Mouse (Mus musculus) neural tube, embryonic 12.5 days (tissue): Measurements from ENCODE around the gene Ndst4. TPM values are rescaled to one million over a fixed set of nuclear protein-coding genes. Genes with fewer than 3 reads are reported as not detected.

ENCODE experiments used
- ATAC-seq: fragments of 200-750 bp; cut with Nextera tagmentation; 2 replicates; pipeline ENCODE4 v1.8.0; 2017; ENCODE audit warnings: low read depth, mild to moderate bottlenecking, moderate TSS enrichment, moderate library complexity; ENCODE audit not compliant: low FRiP score
- H3K27ac ChIP-seq: fragments of 300-500 bp; sonication (generic); 2 replicates; pipeline ENCODE4 v1.5.1; 2016
- H3K27me3 ChIP-seq: fragments of 300-500 bp; sonication (generic); replicated peaks from 2 replicates; pipeline ENCODE4 v1.6.1; 2016; ENCODE audit warnings: mild to moderate bottlenecking
- H3K36me3 ChIP-seq: fragments of 300-500 bp; sonication (generic); 2 replicates; pipeline ENCODE4 v1.6.1; 2016; ENCODE audit warnings: mild to moderate bottlenecking
- H3K4me1 ChIP-seq: fragments of 300-500 bp; sonication (generic); 2 replicates; pipeline ENCODE4 v1.6.1; 2016
- H3K4me2 ChIP-seq: fragments of 300-500 bp; sonication (generic); replicated peaks from 2 replicates; pipeline ENCODE4 v1.6.1; 2016; ENCODE audit warnings: mild to moderate bottlenecking
- H3K4me3 ChIP-seq: fragments of 300-500 bp; sonication (generic); 2 replicates; pipeline ENCODE4 v1.5.1; 2016
- H3K9ac ChIP-seq: fragments of 300-500 bp; sonication (generic); 2 replicates; pipeline ENCODE4 v1.6.1; 2016; ENCODE audit warnings: mild to moderate bottlenecking
- H3K9me3 ChIP-seq: fragments of 300-500 bp; sonication (generic); 2 replicates; pipeline ENCODE4 v1.6.1; 2016; ENCODE audit warnings: mild to moderate bottlenecking
- WGBS: fragments of 180-500 bp; shearing (Covaris S2); methylation state at CpG from one replicate; pipeline ENCODE4 v1.1.7; 2016; 5-methylcytosine and 5-hydroxymethylcytosine counted together
- polyA plus RNA-seq: library from polyadenylated mRNA; unstranded; fragments of >200 nt; fragmentation: Nextera tagmentation; extraction: Ambion mirVana; gene quantifications from 2 replicates; pipeline ENCODE4 v1.2.1, GENCODE M21; 2016

The Ndst4 gene
- polyA plus RNA-seq, 1 experiment from 2014 or later, result 2.7 TPM

- Histone ChIP-seq H3K36me3 (no peaks in the 10 kb centered on the region), H3K9ac (no peak overlapping the region), H3K4me2 (no peak overlapping the region), H3K27ac (no peak overlapping the region), H3K4me3 (no peak overlapping the region), H3K4me1 (no peaks in the 10 kb centered on the region), H3K27me3 (no peaks in the 10 kb centered on the region), H3K9me3 (no peaks in the 10 kb centered on the region)
- WGBS, result 66% methylated on average over 2 of the region's 2 CpGs
- no peak for ATAC-seq
Measured at GRCm38 (mm10) chr3:125660884-125661532, 257.1 kb downstream of the Ndst4 start.

DNA sequence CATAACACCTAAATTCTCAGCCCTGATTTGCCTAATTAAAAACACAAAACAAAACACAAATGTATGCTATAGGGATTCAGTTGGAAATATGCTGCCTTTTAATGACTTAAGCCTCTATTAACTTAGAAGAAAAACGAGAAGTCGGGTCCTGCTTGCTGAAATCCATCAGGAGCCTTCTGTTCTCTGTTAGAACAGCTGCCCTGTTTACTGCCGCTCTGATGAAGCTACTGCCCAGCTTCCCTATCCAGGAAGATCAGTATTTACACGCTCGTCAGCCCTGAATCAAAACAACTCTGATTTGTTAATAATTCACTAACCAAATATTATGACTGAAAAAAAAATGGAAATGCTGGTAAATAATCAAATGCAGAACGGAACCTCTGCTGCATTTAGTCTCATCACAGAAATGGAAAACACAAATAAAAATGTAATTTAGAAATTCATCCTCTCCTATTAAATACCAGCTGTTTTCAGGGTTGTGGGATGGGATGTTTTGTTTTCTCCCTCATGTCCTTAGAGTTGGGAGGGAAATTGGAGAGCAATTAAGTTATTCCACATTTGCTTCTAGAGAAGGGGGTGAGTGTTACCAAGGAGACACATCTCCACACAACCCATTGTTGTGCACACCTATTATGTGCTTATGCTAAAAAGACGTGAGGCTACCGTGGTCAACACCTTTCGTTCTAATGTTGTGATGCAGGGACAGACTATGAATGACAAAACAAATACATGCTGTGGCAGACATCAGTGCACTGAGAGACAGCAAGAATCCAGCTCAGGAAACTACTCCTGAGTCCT lies 270.3 kb downstream of the Ndst4 start:
- no peaks in the 10 kb centered on the region for H3K27me3 ChIP-seq
- H3K36me3 ChIP-seq, result no peaks in the 10 kb centered on the region
- WGBS, result 53% methylated on average over 9 of the region's 9 CpGs
- no peak overlapping the region for H3K9ac ChIP-seq
- no peak overlapping the region for H3K4me2 ChIP-seq
- H3K4me1 ChIP-seq, result 0 out of 2 replicates have a peak, but pooled peaks cover 3% of the 10 kb centered on the region
- no peak overlapping the region for H3K27ac ChIP-seq
- no peaks in the 10 kb centered on the region for H3K9me3 ChIP-seq
- ATAC-seq, result no peak; the same call in 1 of the 2 replicates
- no peak overlapping the region for H3K4me3 ChIP-seq

DNA sequence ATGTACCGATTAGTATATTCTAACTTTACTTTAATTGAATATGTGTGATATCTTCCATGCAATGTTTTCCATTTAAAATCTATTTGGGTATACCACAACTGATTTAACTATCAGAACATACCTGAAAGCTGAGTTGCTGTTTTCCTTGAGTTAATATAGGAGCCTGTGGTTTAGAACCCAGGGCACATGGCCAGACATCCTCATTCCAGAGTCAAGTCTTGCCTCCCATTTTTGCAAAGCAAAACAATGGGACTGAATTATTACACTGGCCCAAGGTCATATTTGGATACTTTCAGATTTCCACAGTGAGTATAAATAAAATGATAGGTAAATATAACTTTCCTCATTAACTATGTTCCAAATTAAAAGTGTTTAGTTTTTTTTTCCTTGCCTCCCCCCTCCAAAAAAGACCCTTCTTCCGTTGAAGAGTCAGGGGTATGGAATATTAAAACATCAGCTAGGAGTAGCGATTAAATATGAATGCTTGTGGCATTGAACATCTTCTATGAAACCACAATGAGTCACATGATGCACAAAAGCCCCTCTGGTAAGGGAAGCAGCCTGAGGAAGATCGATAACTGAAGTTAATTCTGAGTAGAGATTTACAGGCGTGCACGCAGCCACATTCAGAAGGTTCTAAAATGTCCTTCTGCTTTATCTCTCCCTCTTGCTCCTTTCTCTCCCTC lies 271.5 kb downstream of the Ndst4 start:
- WGBS, result 83% methylated on average over 6 of the region's 6 CpGs

GRCm38 (mm10) chr3:125678924-125679323 lies 275.0 kb downstream of the Ndst4 start:
- H3K4me3 ChIP-seq, result no peak overlapping the region
- 0 out of 2 replicates have a peak, but pooled peaks cover 3% of the 10 kb centered on the region for H3K4me1 ChIP-seq
- no peaks in the 10 kb centered on the region for H3K27me3 ChIP-seq
- H3K9me3 ChIP-seq, result no peaks in the 10 kb centered on the region
- H3K4me2 ChIP-seq, result peak overlapping the region; percentile 9; the same call in 1 of the 2 replicates
- peak; percentile 82 for ATAC-seq
- H3K9ac ChIP-seq, result no peak overlapping the region
- H3K27ac ChIP-seq, result no peak overlapping the region
- WGBS, result 62% methylated on average over 9 of the region's 9 CpGs
- no peaks in the 10 kb centered on the region for H3K36me3 ChIP-seq

More for the DNA sequence above, 271.5 kb downstream of the Ndst4 start:
- Histone ChIP-seq H3K9me3 (no peaks in the 10 kb centered on the region), H3K9ac (no peak overlapping the region), H3K4me3 (no peak overlapping the region), H3K4me1 (0 out of 2 replicates have a peak, but pooled peaks cover 3% of the 10 kb centered on the region), H3K4me2 (no peak overlapping the region), H3K27me3 (no peaks in the 10 kb centered on the region), H3K36me3 (no peaks in the 10 kb centered on the region), H3K27ac (no peak overlapping the region)
- ATAC-seq, result no peak

- H3K4me3 ChIP-seq, result no peak overlapping the region
- no peak overlapping the region for H3K27ac ChIP-seq
- 0 out of 2 replicates have a peak, but pooled peaks cover 3% of the 10 kb centered on the region for H3K4me1 ChIP-seq
- H3K27me3 ChIP-seq, result no peaks in the 10 kb centered on the region
- ATAC-seq, result no peak
- no peak overlapping the region for H3K4me2 ChIP-seq
- H3K9me3 ChIP-seq, result no peaks in the 10 kb centered on the region
- 75% methylated on average over 8 of the region's 8 CpGs for WGBS
- H3K9ac ChIP-seq, result no peak overlapping the region
- no peaks in the 10 kb centered on the region for H3K36me3 ChIP-seq
Measured at GRCm38 (mm10) chr3:125683460-125684230, 279.8 kb downstream of the Ndst4 start.

DNA sequence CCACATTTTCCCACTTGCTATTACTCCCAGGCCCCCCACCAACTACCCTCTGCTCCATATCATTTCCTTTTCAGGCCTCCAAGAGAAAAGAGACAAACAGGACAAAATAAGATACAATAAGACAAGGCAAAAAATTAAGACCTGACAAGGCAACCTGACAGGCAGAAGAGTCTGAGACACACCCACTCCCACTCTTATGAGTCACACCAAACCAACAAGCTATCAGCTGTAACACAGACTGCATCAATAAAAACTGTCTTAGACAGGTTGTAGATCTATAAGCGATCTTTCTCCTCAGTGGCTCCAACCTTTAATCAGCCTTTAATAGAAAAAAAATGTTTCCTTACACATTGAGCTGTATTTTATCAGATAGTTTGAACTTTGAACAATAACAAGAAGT lies 280.7 kb downstream of the Ndst4 start:
- no peak overlapping the region for H3K4me2 ChIP-seq
- H3K9ac ChIP-seq, result no peak overlapping the region
- ATAC-seq, result 0 out of 2 replicates have a peak, but pooled peaks have one; percentile 21
- H3K27ac ChIP-seq, result no peak overlapping the region
- 96% methylated on average over 1 of the region's 1 CpGs for WGBS
- no peaks in the 10 kb centered on the region for H3K36me3 ChIP-seq
- H3K27me3 ChIP-seq, result no peaks in the 10 kb centered on the region
- H3K9me3 ChIP-seq, result no peaks in the 10 kb centered on the region
- no peaks in the 10 kb centered on the region for H3K4me1 ChIP-seq
- H3K4me3 ChIP-seq, result no peak overlapping the region

DNA sequence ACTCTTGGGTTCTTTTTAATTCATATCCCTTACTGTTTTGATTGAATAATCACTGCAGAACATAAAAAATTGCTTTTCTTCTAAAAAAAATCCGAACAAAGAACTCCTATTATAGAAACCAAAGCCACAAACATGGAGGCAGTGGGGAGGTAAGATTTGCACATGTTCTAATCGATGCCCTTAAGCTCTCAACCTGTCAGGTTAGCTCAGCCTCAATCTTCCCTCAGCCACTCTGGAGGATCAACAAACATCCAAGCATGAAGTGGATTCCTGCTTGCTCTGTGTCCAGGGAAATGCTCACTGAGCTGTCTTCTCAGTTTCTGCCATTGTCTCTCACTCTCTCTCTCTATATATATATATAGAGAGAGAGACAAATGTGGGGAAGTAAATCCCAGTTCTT lies 283.7 kb downstream of the Ndst4 start:
- H3K27me3 ChIP-seq, result no peaks in the 10 kb centered on the region
- no peak overlapping the region for H3K9ac ChIP-seq
- no peak overlapping the region for H3K27ac ChIP-seq
- no peak overlapping the region for H3K4me2 ChIP-seq
- WGBS, result 81% methylated on average over 2 of the region's 2 CpGs
- no peak overlapping the region for H3K4me3 ChIP-seq
- no peaks in the 10 kb centered on the region for H3K36me3 ChIP-seq
- H3K4me1 ChIP-seq, result no peaks in the 10 kb centered on the region
- ATAC-seq, result no peak
- no peaks in the 10 kb centered on the region for H3K9me3 ChIP-seq

DNA sequence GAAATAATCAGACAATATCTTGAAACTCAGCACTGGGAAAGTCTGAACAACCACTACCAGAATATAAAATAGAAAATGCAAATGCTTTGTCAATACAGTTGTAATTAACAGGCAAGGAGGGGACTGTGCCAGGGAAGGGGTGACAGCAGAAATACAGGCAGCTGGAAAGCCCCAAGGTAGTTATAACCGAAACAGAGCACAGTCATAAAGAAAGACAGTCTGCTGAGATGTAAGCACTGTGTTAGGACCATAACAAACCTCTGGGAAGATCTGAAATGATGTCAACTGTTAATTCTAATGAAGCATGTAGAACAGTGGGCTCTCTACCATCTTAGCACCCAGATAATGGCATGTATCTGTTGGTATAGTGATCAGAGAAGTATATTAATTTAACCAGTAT lies 287.1 kb downstream of the Ndst4 start:
- Histone ChIP-seq H3K4me1 (no peaks in the 10 kb centered on the region), H3K36me3 (no peaks in the 10 kb centered on the region), H3K4me2 (no peak overlapping the region), H3K27ac (no peak overlapping the region), H3K9me3 (no peaks in the 10 kb centered on the region), H3K4me3 (no peak overlapping the region), H3K9ac (no peak overlapping the region), H3K27me3 (no peaks in the 10 kb centered on the region)
- 71% methylated on average over 1 of the region's 1 CpGs for WGBS
- ATAC-seq, result 0 out of 2 replicates have a peak, but pooled peaks have one; percentile 21

- no peak overlapping the region for H3K9ac ChIP-seq
- WGBS, result 88% methylated on average over 2 of the region's 2 CpGs
- no peak for ATAC-seq
- H3K9me3 ChIP-seq, result no peaks in the 10 kb centered on the region
- no peaks in the 10 kb centered on the region for H3K36me3 ChIP-seq
- no peak overlapping the region for H3K27ac ChIP-seq
- H3K4me3 ChIP-seq, result no peak overlapping the region
- no peaks in the 10 kb centered on the region for H3K27me3 ChIP-seq
- no peaks in the 10 kb centered on the region for H3K4me1 ChIP-seq
- no peak overlapping the region for H3K4me2 ChIP-seq
Measured at GRCm38 (mm10) chr3:125722953-125723352, 319.1 kb downstream of the Ndst4 start.

GRCm38 (mm10) chr3:125734945-125735344 lies 331.1 kb downstream of the Ndst4 start:
- Histone ChIP-seq H3K36me3 (no peaks in the 10 kb centered on the region), H3K9ac (no peak overlapping the region), H3K27me3 (no peaks in the 10 kb centered on the region), H3K27ac (no peak overlapping the region), H3K4me2 (no peak overlapping the region), H3K9me3 (no peaks in the 10 kb centered on the region), H3K4me1 (no peaks in the 10 kb centered on the region), H3K4me3 (no peak overlapping the region)
- no peak for ATAC-seq
- 78% methylated on average over 2 of the region's 2 CpGs for WGBS

- H3K27ac ChIP-seq, result no peak overlapping the region
- H3K27me3 ChIP-seq, result no peaks in the 10 kb centered on the region
- H3K9ac ChIP-seq, result no peak overlapping the region
- 38% methylated on average over 3 of the region's 3 CpGs for WGBS
- no peak for ATAC-seq
- H3K36me3 ChIP-seq, result no peaks in the 10 kb centered on the region
- no peak overlapping the region for H3K4me3 ChIP-seq
- no peak overlapping the region for H3K4me2 ChIP-seq
- H3K9me3 ChIP-seq, result no peaks in the 10 kb centered on the region
- H3K4me1 ChIP-seq, result no peaks in the 10 kb centered on the region
Measured at GRCm38 (mm10) chr3:125744468-125745141, 340.7 kb downstream of the Ndst4 start.
